Mouse (Mus musculus): ENCODE measurements around the gene Hao1. TPM values are rescaled to one million over a fixed set of nuclear protein-coding genes. Genes with fewer than 3 reads are reported as not detected.
A peak's percentile ranks its signal among the peaks of the same experiment; 100 is the strongest.

Gene Hao1
- polyA plus RNA-seq, 1 experiment from 2014 or later: 0.09 TPM

GRCm38 (mm10) chr2:134545116-134545515 lies 9.1 kb downstream of the Hao1 start:
- no peak for TF ChIP-seq CTCF (IDR thresholded peaks at IDR 0.05; ENCODE audit: low read depth)
- no peak for ATAC-seq (replicated peaks; ENCODE audit: low FRiP score, low read depth)
- H3K9ac ChIP-seq (ENCODE audit: low read depth, low read length): no peak overlapping the region
- no peak overlapping the region for H3K4me2 ChIP-seq (ENCODE audit: low read length)
- H3K36me3 ChIP-seq (ENCODE audit: insufficient read depth, low read length): no peaks in the 10 kb centered on the region
- no peak overlapping the region for H3K4me3 ChIP-seq (replicated peaks; ENCODE audit: low read depth, low read length)
- 67% methylated on average over 5 of the region's 5 CpGs for WGBS
- no peak for DNase-seq (ENCODE audit: low spot score)
- no peak overlapping the region for H3K27ac ChIP-seq
- no peaks in the 10 kb centered on the region for H3K4me1 ChIP-seq (replicated peaks; ENCODE audit: insufficient read depth, low read length)
- no peaks in the 10 kb centered on the region for H3K27me3 ChIP-seq (ENCODE audit: insufficient read depth, low read length)
- H3K9me3 ChIP-seq (replicated peaks; ENCODE audit: low read length): no peaks in the 10 kb centered on the region

GRCm38 (mm10) chr2:134544321-134545065 lies 9.7 kb downstream of the Hao1 start:
- no peaks in the 10 kb centered on the region for H3K4me1 ChIP-seq (replicated peaks; ENCODE audit: insufficient read depth, low read length)
- no peak for TF ChIP-seq CTCF (IDR thresholded peaks at IDR 0.05; ENCODE audit: low read depth)
- no peak overlapping the region for H3K4me3 ChIP-seq (replicated peaks; ENCODE audit: low read depth, low read length)
- no peak overlapping the region for H3K9ac ChIP-seq (ENCODE audit: low read depth, low read length)
- 71% methylated on average over 8 of the region's 8 CpGs for WGBS
- ATAC-seq (replicated peaks; ENCODE audit: low FRiP score, low read depth) (no peak), DNase-seq (ENCODE audit: low spot score) (no peak)
- H3K4me2 ChIP-seq (ENCODE audit: low read length): no peak overlapping the region
- no peaks in the 10 kb centered on the region for H3K36me3 ChIP-seq (ENCODE audit: insufficient read depth, low read length)
- H3K9me3 ChIP-seq (replicated peaks; ENCODE audit: low read length): no peaks in the 10 kb centered on the region
- no peaks in the 10 kb centered on the region for H3K27me3 ChIP-seq (ENCODE audit: insufficient read depth, low read length)
- no peak overlapping the region for H3K27ac ChIP-seq

GRCm38 (mm10) chr2:134543501-134543900 lies 10.7 kb downstream of the Hao1 start:
- Histone ChIP-seq H3K36me3 (ENCODE audit: insufficient read depth, low read length) (no peaks in the 10 kb centered on the region), H3K27me3 (ENCODE audit: insufficient read depth, low read length) (no peaks in the 10 kb centered on the region), H3K9ac (ENCODE audit: low read depth, low read length) (no peak overlapping the region), H3K27ac (no peak overlapping the region), H3K4me2 (ENCODE audit: low read length) (no peak overlapping the region), H3K4me1 (replicated peaks; ENCODE audit: insufficient read depth, low read length) (no peaks in the 10 kb centered on the region), H3K4me3 (replicated peaks; ENCODE audit: low read depth, low read length) (no peak overlapping the region), H3K9me3 (replicated peaks; ENCODE audit: low read length) (no peaks in the 10 kb centered on the region)
- ATAC-seq (replicated peaks; ENCODE audit: low FRiP score, low read depth) (no peak), DNase-seq (ENCODE audit: low spot score) (peak; percentile 38)
- WGBS: 38% methylated on average over 2 of the region's 2 CpGs
- TF ChIP-seq CTCF (IDR thresholded peaks at IDR 0.05; ENCODE audit: low read depth): peak; percentile 38; the same call in 1 of the 2 replicates

GRCm38 (mm10) chr2:134541019-134541418 lies 13.1 kb downstream of the Hao1 start:
- H3K9me3 ChIP-seq (replicated peaks; ENCODE audit: low read length): no peaks in the 10 kb centered on the region
- H3K4me2 ChIP-seq (ENCODE audit: low read length): peak overlapping the region; percentile 30; the same call in 1 of the 2 replicates
- 67% methylated on average over 5 of the region's 5 CpGs for WGBS

GRCm38 (mm10) chr2:134538451-134538850 lies 15.7 kb downstream of the Hao1 start:
- ATAC-seq (replicated peaks; ENCODE audit: low FRiP score, low read depth) (no peak), DNase-seq (ENCODE audit: low spot score) (no peak)
- Histone ChIP-seq H3K9me3 (replicated peaks; ENCODE audit: low read length) (no peaks in the 10 kb centered on the region), H3K27ac (no peak overlapping the region), H3K4me3 (replicated peaks; ENCODE audit: low read depth, low read length) (no peak overlapping the region), H3K4me1 (replicated peaks; ENCODE audit: insufficient read depth, low read length) (no peaks in the 10 kb centered on the region), H3K27me3 (ENCODE audit: insufficient read depth, low read length) (no peaks in the 10 kb centered on the region), H3K4me2 (ENCODE audit: low read length) (no peak overlapping the region), H3K9ac (ENCODE audit: low read depth, low read length) (no peak overlapping the region), H3K36me3 (ENCODE audit: insufficient read depth, low read length) (no peaks in the 10 kb centered on the region)
- no peak for TF ChIP-seq CTCF (IDR thresholded peaks at IDR 0.05; ENCODE audit: low read depth)
- WGBS: 39% methylated on average over 4 of the region's 4 CpGs

More at GRCm38 (mm10) chr2:134541019-134541418, 13.1 kb downstream of the Hao1 start:
- no peak overlapping the region for H3K27ac ChIP-seq
- ATAC-seq (replicated peaks; ENCODE audit: low FRiP score, low read depth): no peak
- no peak overlapping the region for H3K9ac ChIP-seq (ENCODE audit: low read depth, low read length)
- H3K27me3 ChIP-seq (ENCODE audit: insufficient read depth, low read length): no peaks in the 10 kb centered on the region
- H3K4me1 ChIP-seq (replicated peaks; ENCODE audit: insufficient read depth, low read length): no peaks in the 10 kb centered on the region
- no peak overlapping the region for H3K4me3 ChIP-seq (replicated peaks; ENCODE audit: low read depth, low read length)
- peak; percentile 64 for DNase-seq (ENCODE audit: low spot score)
- H3K36me3 ChIP-seq (ENCODE audit: insufficient read depth, low read length): no peaks in the 10 kb centered on the region
- TF ChIP-seq CTCF (IDR thresholded peaks at IDR 0.05; ENCODE audit: low read depth): peak; percentile 57

- Histone ChIP-seq H3K36me3 (ENCODE audit: insufficient read depth, low read length) (no peaks in the 10 kb centered on the region), H3K4me1 (replicated peaks; ENCODE audit: insufficient read depth, low read length) (no peaks in the 10 kb centered on the region), H3K27me3 (ENCODE audit: insufficient read depth, low read length) (no peaks in the 10 kb centered on the region), H3K9me3 (replicated peaks; ENCODE audit: low read length) (no peaks in the 10 kb centered on the region), H3K27ac (0 out of 2 replicates have a peak overlapping the region, but pooled peaks have one; percentile 13), H3K4me2 (ENCODE audit: low read length) (peak overlapping the region; percentile 42), H3K9ac (ENCODE audit: low read depth, low read length) (no peak overlapping the region), H3K4me3 (replicated peaks; ENCODE audit: low read depth, low read length) (no peak overlapping the region)
- ATAC-seq (replicated peaks; ENCODE audit: low FRiP score, low read depth) (no peak; the same call in 1 of the 2 replicates), DNase-seq (ENCODE audit: low spot score) (no peak)
- WGBS: 38% methylated on average over 7 of the region's 7 CpGs
- TF ChIP-seq CTCF (IDR thresholded peaks at IDR 0.05; ENCODE audit: low read depth): no peak
Observed at GRCm38 (mm10) chr2:134528122-134528810, 25.9 kb downstream of the Hao1 start.

Measured in kidney, postnatal 0 days (tissue).